Mouse (Mus musculus) MEL (cell line): Measurements from ENCODE around the gene Leng1. TPM values are rescaled to one million over a fixed set of nuclear protein-coding genes. Genes with fewer than 3 reads are reported as not detected.

Experiments
- DNase-seq: peaks from one replicate; pipeline ENCODE4 v3.0.0; 2011; ENCODE audit warnings: low read depth, low spot score
- H3K27ac ChIP-seq: 2 replicates; pipeline ENCODE4 v1.5.1; 2012; ENCODE audit warnings: low read depth, mild to moderate bottlenecking, control low read depth, low read length, moderate library complexity; ENCODE audit not compliant: control insufficient read depth
- H3K27me3 ChIP-seq, 2 experiments: fragments of 150-350 bp in 1 of 2; sonication (generic) in 1 of 2; 2 replicates each; pipeline ENCODE4 v1.6.1; 2012; ENCODE audit warnings: low read length in 2 of 2, mild to moderate bottlenecking in 2 of 2, improper control_type of control experiment in 1 of 2, moderate library complexity in 1 of 2; ENCODE audit not compliant: insufficient read depth in 2 of 2, control insufficient read depth in 1 of 2
- H3K36me3 ChIP-seq, 2 experiments: 2 replicates each; pipeline ENCODE4 v1.6.1; 2012 to 2014; ENCODE audit warnings: low read length in 2 of 2, improper control_type of control experiment in 1 of 2, inconsistent platforms in 1 of 2, mild to moderate bottlenecking in 1 of 2; ENCODE audit not compliant: insufficient read depth in 2 of 2, control insufficient read depth in 1 of 2
- H3K4me1 ChIP-seq, 2 experiments: fragments of 150-350 bp in 1 of 2; sonication (generic) in 1 of 2; 2 replicates each; pipeline ENCODE4 v1.6.1; 2012; ENCODE audit warnings: low read length in 2 of 2, improper control_type of control experiment in 1 of 2, mild to moderate bottlenecking in 1 of 2; ENCODE audit not compliant: insufficient read depth in 2 of 2, control insufficient read depth in 1 of 2
- H3K4me3 ChIP-seq, 2 experiments: fragments of 150-350 bp in 1 of 2; sonication (generic) in 1 of 2; 2 replicates each; pipeline ENCODE4 v1.5.1; 2012; ENCODE audit warnings: low read depth in 2 of 2, low read length in 2 of 2, mild to moderate bottlenecking in 2 of 2, moderate library complexity in 2 of 2, control low read depth in 1 of 2, improper control_type of control experiment in 1 of 2; ENCODE audit not compliant: control insufficient read depth in 1 of 2, insufficient read depth in 1 of 2
- H3K79me2 ChIP-seq: 2 replicates; pipeline ENCODE4 v1.6.1; 2012; ENCODE audit warnings: mild to moderate bottlenecking, low read length, moderate library complexity; ENCODE audit not compliant: control insufficient read depth, poor library complexity, insufficient read depth
- H3K9ac ChIP-seq: 2 replicates; pipeline ENCODE4 v1.6.1; 2012; ENCODE audit warnings: low read depth, mild to moderate bottlenecking, control low read depth, low read length, moderate library complexity; ENCODE audit not compliant: control insufficient read depth, poor library complexity, severe bottlenecking
- H3K9me3 ChIP-seq: fragments of 150-350 bp; sonication (generic); replicated peaks from 2 replicates; pipeline ENCODE4 v1.6.1; 2012; ENCODE audit warnings: mild to moderate bottlenecking, low read length, improper control_type of control experiment, moderate library complexity; ENCODE audit not compliant: insufficient read depth
- BHLHE40 ChIP-seq: IDR thresholded peaks from 2 replicates; pipeline ENCODE4 v1.6.1; 2012; ENCODE audit warnings: low read depth, mild to moderate bottlenecking, inconsistent platforms, low read length, improper control_type of control experiment, borderline replicate concordance
- CHD1 ChIP-seq: IDR thresholded peaks from 2 replicates; pipeline ENCODE4 v1.6.1; 2012; ENCODE audit warnings: low read depth, mild to moderate bottlenecking, inconsistent platforms, low read length, improper control_type of control experiment
- CHD2 ChIP-seq: IDR thresholded peaks from 2 replicates; pipeline ENCODE4 v1.6.1; 2011; ENCODE audit warnings: low read length, improper control_type of control experiment
- CTCF ChIP-seq, 3 experiments: IDR thresholded peaks in 2 of 3; conservative IDR thresholded peaks in 1 of 3; 2 replicates each; pipeline ENCODE4 v1.5.1; 2011 to 2012; ENCODE audit warnings: low read length in 3 of 3, low read depth in 2 of 3, mild to moderate bottlenecking in 2 of 3, improper control_type of control experiment in 1 of 3, inconsistent platforms in 1 of 3, mixed read lengths in 1 of 3, moderate library complexity in 1 of 3; ENCODE audit not compliant: control insufficient read depth in 1 of 3, insufficient read depth in 1 of 3, poor library complexity in 1 of 3, severe bottlenecking in 1 of 3
- E2F4 ChIP-seq: IDR thresholded peaks from 2 replicates; pipeline ENCODE4 v1.6.1; 2011; ENCODE audit warnings: low read depth, low read length, improper control_type of control experiment, borderline replicate concordance
- ELF1 ChIP-seq: IDR thresholded peaks from 2 replicates; pipeline ENCODE4 v1.6.1; 2014; ENCODE audit warnings: low read depth, mild to moderate bottlenecking, inconsistent platforms, low read length, improper control_type of control experiment, moderate library complexity
- EP300 ChIP-seq, 2 experiments: IDR thresholded peaks; 2 replicates each; pipeline ENCODE4 v1.6.1; 2011; ENCODE audit warnings: improper control_type of control experiment in 2 of 2, low read length in 2 of 2, low read depth in 1 of 2, mild to moderate bottlenecking in 1 of 2
- ETS1 ChIP-seq: IDR thresholded peaks from 2 replicates; pipeline ENCODE4 v1.6.1; 2012; ENCODE audit warnings: low read depth, mild to moderate bottlenecking, inconsistent platforms, low read length, improper control_type of control experiment, moderate library complexity
- GABPA ChIP-seq: IDR thresholded peaks from 2 replicates; pipeline ENCODE4 v1.6.1; 2012; ENCODE audit warnings: low read depth, mild to moderate bottlenecking, inconsistent platforms, low read length, improper control_type of control experiment, moderate library complexity
- GATA1 ChIP-seq: IDR thresholded peaks from 2 replicates; pipeline ENCODE4 v1.6.1; 2011; ENCODE audit warnings: low read depth, low read length, improper control_type of control experiment
- HCFC1 ChIP-seq: IDR thresholded peaks from 2 replicates; pipeline ENCODE4 v1.6.1; 2012; ENCODE audit warnings: low read depth, mild to moderate bottlenecking, inconsistent platforms, low read length, improper control_type of control experiment, moderate library complexity
- JUND ChIP-seq: IDR thresholded peaks from 2 replicates; pipeline ENCODE4 v1.6.1; 2011; ENCODE audit warnings: low read depth, mild to moderate bottlenecking, improper control_type of control experiment, low read length
- KAT2A ChIP-seq: conservative IDR thresholded peaks from 2 replicates; pipeline ENCODE4 v1.6.1; 2012; ENCODE audit warnings: low read depth, low read length, improper control_type of control experiment, inconsistent platforms
- MEF2A ChIP-seq: IDR thresholded peaks from 2 replicates; pipeline ENCODE4 v1.6.1; 2014; ENCODE audit warnings: low read depth, mild to moderate bottlenecking, inconsistent platforms, low read length, improper control_type of control experiment; ENCODE audit not compliant: poor library complexity, insufficient replicate concordance, severe bottlenecking; ENCODE audit errors: extremely low read depth
- MXI1 ChIP-seq: IDR thresholded peaks from 2 replicates; pipeline ENCODE4 v1.6.1; 2011; ENCODE audit warnings: mild to moderate bottlenecking, low read depth, low read length, improper control_type of control experiment
- MYB ChIP-seq: IDR thresholded peaks from 2 replicates; pipeline ENCODE4 v1.6.1; 2011; ENCODE audit warnings: mild to moderate bottlenecking, low read depth, low read length, improper control_type of control experiment
- MYC ChIP-seq: IDR thresholded peaks from 2 replicates; pipeline ENCODE4 v1.6.1; 2011; ENCODE audit warnings: low read depth, mild to moderate bottlenecking, low read length, improper control_type of control experiment, moderate library complexity
- NELFE ChIP-seq: IDR thresholded peaks from 2 replicates; pipeline ENCODE4 v1.6.1; 2011; ENCODE audit warnings: low read depth, low read length, improper control_type of control experiment
- NRF1 ChIP-seq: IDR thresholded peaks from 2 replicates; pipeline ENCODE4 v1.6.1; 2014; ENCODE audit warnings: low read depth, mild to moderate bottlenecking, inconsistent platforms, low read length, improper control_type of control experiment, moderate library complexity; ENCODE audit not compliant: poor library complexity, insufficient read depth, severe bottlenecking
- POLR2A ChIP-seq, 2 experiments: IDR thresholded peaks; 2 replicates each; pipeline ENCODE4 v1.6.1; 2011 to 2012; ENCODE audit warnings: low read length in 2 of 2, mild to moderate bottlenecking in 2 of 2, control low read depth in 1 of 2, improper control_type of control experiment in 1 of 2, low read depth in 1 of 2, moderate library complexity in 1 of 2; ENCODE audit not compliant: control insufficient read depth in 1 of 2, insufficient read depth in 1 of 2, poor library complexity in 1 of 2
- POLR2AphosphoS2 ChIP-seq: IDR thresholded peaks from 2 replicates; pipeline ENCODE4 v1.6.1; 2011; ENCODE audit warnings: low read length, improper control_type of control experiment
- POLR2AphosphoS5 ChIP-seq: IDR thresholded peaks from 2 replicates; pipeline ENCODE4 v1.6.1; 2012; ENCODE audit warnings: low read depth, borderline replicate concordance, mild to moderate bottlenecking, inconsistent platforms, low read length, moderate library complexity, mixed read lengths
- RAD21 ChIP-seq: IDR thresholded peaks from 2 replicates; pipeline ENCODE4 v1.6.1; 2011; ENCODE audit warnings: mild to moderate bottlenecking, low read depth, low read length, improper control_type of control experiment
- RCOR1 ChIP-seq: IDR thresholded peaks from 2 replicates; pipeline ENCODE4 v1.6.1; 2012; ENCODE audit warnings: low read depth, mild to moderate bottlenecking, inconsistent platforms, low read length, improper control_type of control experiment
- SIN3A ChIP-seq: IDR thresholded peaks from 2 replicates; pipeline ENCODE4 v1.6.1; 2012; ENCODE audit warnings: low read length, improper control_type of control experiment, inconsistent platforms
- SMC3 ChIP-seq: IDR thresholded peaks from 2 replicates; pipeline ENCODE4 v1.6.1; 2011; ENCODE audit warnings: low read depth, low read length, improper control_type of control experiment
- TAL1 ChIP-seq: IDR thresholded peaks from 2 replicates; pipeline ENCODE4 v1.6.1; 2012; ENCODE audit warnings: mild to moderate bottlenecking, inconsistent platforms, low read length, moderate library complexity, mixed read lengths
- TBP ChIP-seq: IDR thresholded peaks from 2 replicates; pipeline ENCODE4 v1.8.0; 2011; ENCODE audit warnings: low read depth, low read length, improper control_type of control experiment
- TCF12 ChIP-seq: IDR thresholded peaks from 2 replicates; pipeline ENCODE4 v1.6.1; 2014; ENCODE audit warnings: low read depth, mild to moderate bottlenecking, inconsistent platforms, low read length, improper control_type of control experiment, moderate library complexity
- UBTF ChIP-seq: IDR thresholded peaks from 2 replicates; pipeline ENCODE4 v1.6.1; 2012; ENCODE audit warnings: low read depth, mild to moderate bottlenecking, inconsistent platforms, low read length, improper control_type of control experiment, moderate library complexity, borderline replicate concordance; ENCODE audit not compliant: insufficient read depth
- USF1 ChIP-seq: IDR thresholded peaks from 2 replicates; pipeline ENCODE4 v1.6.1; 2014; ENCODE audit warnings: low read depth, mild to moderate bottlenecking, inconsistent platforms, low read length, improper control_type of control experiment, moderate library complexity
- ZC3H11A ChIP-seq: IDR thresholded peaks from 2 replicates; pipeline ENCODE4 v1.6.1; 2012; ENCODE audit warnings: low read depth, mild to moderate bottlenecking, inconsistent platforms, low read length, improper control_type of control experiment
- ZKSCAN1 ChIP-seq: IDR thresholded peaks from 2 replicates; pipeline ENCODE4 v1.6.1; 2012; ENCODE audit warnings: low read depth, mild to moderate bottlenecking, inconsistent platforms, low read length, improper control_type of control experiment, moderate library complexity
- ZMIZ1 ChIP-seq: IDR thresholded peaks from 2 replicates; pipeline ENCODE4 v1.6.1; 2012; ENCODE audit warnings: low read depth, mild to moderate bottlenecking, inconsistent platforms, low read length, improper control_type of control experiment, moderate library complexity
- polyA plus RNA-seq, 2 experiments: library from polyadenylated mRNA; stranded (reverse) in 1 of 2; unstranded in 1 of 2; fragments of >175 nt in 1 of 2; fragments of >200 nt in 1 of 2; gene quantifications; 2 replicates each; pipeline versions ENCODE4 v1.2.1 to v1.2.4; 2012; ENCODE audit warnings: low replicate concordance in 2 of 2, low read depth in 1 of 2; ENCODE audit not compliant: insufficient read length in 2 of 2, insufficient read depth in 1 of 2, missing spikeins in 1 of 2
- total RNA-seq: library from RNA; depleted of rRNA; stranded (reverse); fragments of 300-350 nt; gene quantifications from 2 replicates; pipeline ENCODE4 v1.2.3, GENCODE M21; 2012; rRNA removed

Gene Leng1
- total RNA-seq (8.3 and 11.0 TPM in 2 replicates), polyA plus RNA-seq (10 to 100 TPM in 1 of 2 experiments, not detected in 1; 11.3 TPM)

- Histone ChIP-seq H3K79me2 (peaks cover 14% of the 10 kb centered on the region), H3K4me1 (peaks cover 0 to 8% of the 10 kb centered on the region in 2 experiments; a peak in 2 of 4 replicates), H3K36me3 (peaks cover 1 to 6% of the 10 kb centered on the region in 2 experiments; a peak in 3 of 4 replicates), H3K27me3 (no peaks in the 10 kb centered on the region), H3K9me3 (no peaks in the 10 kb centered on the region), H3K4me3 (peak within 1 kb of the TSS; percentile 71 to 97), H3K9ac (peak within 1 kb of the TSS; percentile 78), H3K27ac (peak within 1 kb of the TSS; percentile 86)
- peak; percentile 99 for DNase-seq
- TF ChIP-seq JUND: no peak
- TF ChIP-seq ETS1: peak; percentile 29; the same call in 1 of the 2 replicates
- TF ChIP-seq ZMIZ1: peak; percentile 84
- TF ChIP-seq UBTF: no peak
- TF ChIP-seq BHLHE40: no peak
- peak; percentile 81 for TF ChIP-seq TBP
- no peak for TF ChIP-seq POLR2AphosphoS5
- TF ChIP-seq RCOR1: no peak
- no peak for TF ChIP-seq ZKSCAN1
- peak; percentile 20; the same call in 1 of the 2 replicates for TF ChIP-seq TAL1
- TF ChIP-seq HCFC1: peak; percentile 78
- no peak for TF ChIP-seq CHD1
- no peak for TF ChIP-seq E2F4
- TF ChIP-seq POLR2AphosphoS2: peak; percentile 97
- peak; percentile 66 for TF ChIP-seq SIN3A
- peak; percentile 10 for TF ChIP-seq TCF12
- TF ChIP-seq CHD2: peak; percentile 60
- no peak for TF ChIP-seq CTCF (IDR thresholded peaks at IDR 0.05 in 2 of 3, conservative IDR thresholded peaks at IDR 0.05 in 1 of 3; ENCODE audit: control insufficient read depth in 1 of 3, insufficient read depth in 1 of 3, low read depth in 2 of 3, low read length in 3 of 3, poor library complexity in 1 of 3, severe bottlenecking in 1 of 3)
- no peak for TF ChIP-seq MEF2A
- no peak for TF ChIP-seq RAD21
- TF ChIP-seq GATA1: 0 out of 2 replicates have a peak, but pooled peaks have one; percentile 1
- TF ChIP-seq ELF1: peak; percentile 36; the same call in 1 of the 2 replicates
- no peak for TF ChIP-seq SMC3
- no peak for TF ChIP-seq NRF1
- no peak for TF ChIP-seq EP300 (IDR thresholded peaks at IDR 0.05; ENCODE audit: low read depth in 1 of 2, low read length in 2 of 2)
- TF ChIP-seq KAT2A: no peak
- TF ChIP-seq ZC3H11A: no peak
- no peak for TF ChIP-seq MYB
- TF ChIP-seq MYC: no peak
- no peak for TF ChIP-seq USF1
- no peak for TF ChIP-seq GABPA
- peak; percentile 80 for TF ChIP-seq MXI1
- peak; percentile 74 for TF ChIP-seq NELFE
- peak; percentile 69 to 89; a peak in 3 of 4 replicates for TF ChIP-seq POLR2A (IDR thresholded peaks at IDR 0.05; ENCODE audit: control insufficient read depth in 1 of 2, insufficient read depth in 1 of 2, low read depth in 1 of 2, low read length in 2 of 2, poor library complexity in 1 of 2)
These were observed at the start of gene Leng1 for GRCm38 (mm10) chr7:3665215-3666114. TSS of gene Leng1 (minus strand) at chr7:3665840.
